ENCODE assay signal across 26 mouse cellular contexts in genomic region chr11:62200901-62201512, GRCm38 (mm10). TPM values are rescaled to one million over a fixed set of nuclear protein-coding genes. Genes with fewer than 3 reads are reported as not detected.
DNase-seq lines count a peak whose midpoint lies in the region; ATAC-seq lines count a peak whose summit lies in the region.
"Had no signal": no experiment of that assay in that cellular context is flagged by ENCODE, and none has a peak within 500 bp of the region (broad histone marks: within the 10 kb centered on the region; RNA-seq: fewer than 3 reads in every experiment).

No protein-coding gene starts in this region.

- no peak; the same call in 1 of the 2 replicates for ATAC-seq in lung, embryonic 15.5 days (ENCODE audit: borderline replicate concordance, extremely low read depth, low FRiP score, low TSS enrichment)
- ATAC-seq: CD4-positive, CD25-positive, alpha-beta regulatory T cell, adult 4 months; forebrain, embryonic 13.5 days; forebrain, embryonic 16.5 days; intestine, embryonic 16.5 days; Patski had no signal

- DNase-seq in heart, embryonic 10.5 days (ENCODE audit: low spot score) = peak; percentile 69
- no peak for DNase-seq in heart, adult 8-10 months (ENCODE audit: low spot score)
- no peak for DNase-seq in lung, postnatal 4 days
- peak; percentile 49 for DNase-seq in NIH3T3 (ENCODE audit: low read depth)
- DNase-seq in frontal cortex, postnatal 14 days (ENCODE audit: low spot score in 2 of 2) = no peak
- DNase-seq: adrenal gland, postnatal 10 days; adrenal gland, postnatal 36 days; cerebellum, adult 18-20 months; cerebellum, adult 9-10 months; cerebellum, postnatal 14 days; gastrocnemius, postnatal 25 days; heart, adult 2 months; heart, postnatal 14 days; heart, postnatal 4 days; kidney, adult 18-20 months had no signal

- no peak overlapping the region for H3K4me3 ChIP-seq in heart, embryonic 10.5 days
- no peak overlapping the region for H3K4me3 ChIP-seq in lung, embryonic 15.5 days
- H3K4me3 ChIP-seq: embryonic facial prominence, embryonic 13.5 days; forebrain, embryonic 10.5 days; forebrain, embryonic 13.5 days; heart, adult 2 months; heart, embryonic 12.5 days; heart, embryonic 15.5 days; hindbrain, embryonic 15.5 days had no signal

- no peaks in the 10 kb centered on the region for H3K9me3 ChIP-seq in heart, embryonic 10.5 days
- no peaks in the 10 kb centered on the region for H3K9me3 ChIP-seq in lung, embryonic 15.5 days
- H3K9me3 ChIP-seq: embryonic facial prominence, embryonic 13.5 days; forebrain, embryonic 10.5 days; forebrain, embryonic 13.5 days; heart, embryonic 12.5 days; heart, embryonic 15.5 days; hindbrain, embryonic 15.5 days had no signal

- no peak overlapping the region for H3K27ac ChIP-seq in heart, embryonic 10.5 days
- peak overlapping the region; percentile 24; the same call in 1 of the 2 replicates for H3K27ac ChIP-seq in lung, embryonic 15.5 days
- H3K27ac ChIP-seq: embryonic facial prominence, embryonic 13.5 days; forebrain, embryonic 10.5 days; forebrain, embryonic 13.5 days; heart, adult 2 months; heart, embryonic 15.5 days; hindbrain, embryonic 15.5 days had no signal

- H3K4me1 ChIP-seq in heart, embryonic 10.5 days = no peaks in the 10 kb centered on the region
- H3K4me1 ChIP-seq in lung, embryonic 15.5 days = peaks cover 12% of the 10 kb centered on the region
- H3K4me1 ChIP-seq: forebrain, embryonic 10.5 days; heart, embryonic 12.5 days; heart, embryonic 15.5 days; hindbrain, embryonic 15.5 days had no signal

- WGBS in heart, embryonic 10.5 days = 73% methylated on average over 5 of the region's 5 CpGs
- 34% methylated on average over 5 of the region's 5 CpGs for WGBS in lung, embryonic 15.5 days

- no peak overlapping the region for H3K9ac ChIP-seq in lung, embryonic 15.5 days
- H3K9ac ChIP-seq: embryonic facial prominence, embryonic 13.5 days; forebrain, embryonic 13.5 days; heart, embryonic 12.5 days; heart, embryonic 15.5 days; hindbrain, embryonic 15.5 days had no signal

- H3K4me2 ChIP-seq in lung, embryonic 15.5 days = no peak overlapping the region
- H3K4me2 ChIP-seq: embryonic facial prominence, embryonic 13.5 days; forebrain, embryonic 13.5 days; heart, embryonic 12.5 days; heart, embryonic 15.5 days; hindbrain, embryonic 15.5 days had no signal

- no peaks in the 10 kb centered on the region for H3K36me3 ChIP-seq in heart, embryonic 10.5 days
- H3K36me3 ChIP-seq in lung, embryonic 15.5 days = no peaks in the 10 kb centered on the region
- H3K36me3 ChIP-seq: embryonic facial prominence, embryonic 13.5 days; forebrain, embryonic 10.5 days; heart, embryonic 15.5 days; hindbrain, embryonic 15.5 days had no signal

- no peaks in the 10 kb centered on the region for H3K27me3 ChIP-seq in heart, embryonic 10.5 days (ENCODE audit: insufficient read depth, poor library complexity, severe bottlenecking)
- no peaks in the 10 kb centered on the region for H3K27me3 ChIP-seq in lung, embryonic 15.5 days
- H3K27me3 ChIP-seq: embryonic facial prominence, embryonic 13.5 days; forebrain, embryonic 13.5 days; heart, embryonic 12.5 days; heart, embryonic 15.5 days; hindbrain, embryonic 15.5 days; Patski had no signal

RNA-seq across cellular contexts. Expression of gene Adora2b, which starts 47.8 kb away (rescaled TPM):
- 0.79 and 1.7 TPM in 2 replicates for polyA plus RNA-seq in heart, embryonic 10.5 days (2016; fragmentation: Nextera tagmentation; extraction: Ambion mirVana)
- under 1 TPM; 0.33 to 1.00 (median 0.68) TPM for total RNA-seq in heart, adult 8-10 months (2022)
- polyA plus RNA-seq in lung, embryonic 15.5 days (2015; fragmentation: Nextera tagmentation; extraction: Ambion mirVana) = 2.7 and 3.2 TPM in 2 replicates
- polyA plus RNA-seq: CD4-positive, CD25-positive, alpha-beta regulatory T cell, adult 4 months had no signal

Comparison
In these comparisons a context has a peak if more than half of its experiments do, and no peak if none do; other contexts are left out.
1. DNase-seq: peak in heart, embryonic 10.5 days (single experiment) and NIH3T3 (single experiment); none in heart, adult 8-10 months (single experiment), lung, postnatal 4 days (0 of 2) and frontal cortex, postnatal 14 days (0 of 2).